Mouse (Mus musculus): Measurements from ENCODE around the gene Mxi1. TPM values are rescaled to one million over a fixed set of nuclear protein-coding genes. Genes with fewer than 3 reads are reported as not detected.
"Not testable (repeated sequence)": the region's sequence is repeated elsewhere in the genome, so short reads cannot be mapped to it uniquely, and the experiment has no call there.

The Mxi1 gene
- polyA plus RNA-seq, 2 experiments from 2014 or later, result 4.7 to 4.9 TPM

DNA sequence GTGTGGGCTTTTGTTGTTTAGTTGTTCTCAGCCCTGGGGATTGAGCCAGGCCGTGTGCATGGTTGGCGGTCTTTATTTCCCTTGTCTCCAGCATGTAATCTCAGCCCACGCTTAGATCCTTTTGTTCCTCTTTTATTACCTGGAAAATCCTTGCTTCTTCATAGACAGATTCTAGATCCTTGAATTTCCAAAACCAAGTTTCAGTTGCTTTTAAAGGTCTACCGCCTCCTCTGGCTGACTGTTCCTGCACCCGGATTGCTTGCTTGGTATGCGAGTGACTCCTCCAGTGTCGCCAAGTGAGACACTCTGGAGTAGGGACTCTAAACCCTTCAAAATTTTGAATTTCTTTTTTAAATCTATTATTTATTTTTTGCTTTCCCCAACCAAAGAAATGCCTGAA is 56.6 kb downstream of the Mxi1 start:
- no peak for ATAC-seq

DNA sequence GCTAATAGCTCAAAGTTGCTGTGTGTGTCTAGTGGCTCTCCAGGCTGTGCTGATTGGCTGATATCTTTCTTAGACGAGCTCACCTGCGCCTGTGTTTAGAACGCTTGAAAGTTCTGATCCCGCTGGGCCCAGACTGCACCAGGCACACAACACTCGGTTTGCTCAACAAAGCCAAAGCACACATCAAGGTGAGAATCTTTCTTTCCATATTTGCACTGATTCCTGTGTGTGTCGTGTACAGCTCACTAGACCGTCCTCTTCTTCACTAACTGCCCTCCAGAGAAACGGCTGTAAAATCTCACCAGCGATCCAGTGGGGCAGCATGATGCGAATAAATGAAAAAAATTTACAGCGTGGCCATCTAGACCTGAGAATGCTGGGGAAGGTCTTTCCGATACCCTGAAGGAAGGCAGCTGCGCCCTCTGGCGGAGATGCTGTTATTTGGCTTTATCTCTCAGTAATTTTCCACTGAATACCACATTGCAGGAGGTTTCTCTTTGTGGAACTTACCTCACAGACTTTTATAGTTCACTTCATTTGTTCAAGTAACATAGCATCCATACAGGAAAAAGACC is 59.2 kb downstream of the Mxi1 start:
- peak; percentile 52 for ATAC-seq

DNA sequence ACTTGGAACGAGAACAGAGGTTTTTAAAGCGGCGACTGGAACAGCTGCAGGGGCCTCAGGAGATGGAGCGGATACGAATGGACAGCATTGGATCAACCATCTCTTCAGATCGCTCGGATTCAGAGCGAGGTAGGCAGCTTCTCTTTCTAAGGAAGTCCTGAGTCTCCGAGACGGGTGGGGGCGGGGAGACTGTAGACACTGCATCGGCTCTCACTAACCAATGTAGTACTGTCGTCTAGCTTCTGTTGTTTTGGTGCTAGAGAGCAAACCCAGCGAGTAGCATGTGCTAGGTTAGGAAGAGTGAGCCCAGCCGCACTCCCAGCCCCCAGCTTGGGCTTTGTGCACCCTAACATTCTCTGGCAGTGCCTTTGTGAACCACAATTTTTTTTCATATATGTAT is 59.9 kb downstream of the Mxi1 start:
- no peak for ATAC-seq

DNA sequence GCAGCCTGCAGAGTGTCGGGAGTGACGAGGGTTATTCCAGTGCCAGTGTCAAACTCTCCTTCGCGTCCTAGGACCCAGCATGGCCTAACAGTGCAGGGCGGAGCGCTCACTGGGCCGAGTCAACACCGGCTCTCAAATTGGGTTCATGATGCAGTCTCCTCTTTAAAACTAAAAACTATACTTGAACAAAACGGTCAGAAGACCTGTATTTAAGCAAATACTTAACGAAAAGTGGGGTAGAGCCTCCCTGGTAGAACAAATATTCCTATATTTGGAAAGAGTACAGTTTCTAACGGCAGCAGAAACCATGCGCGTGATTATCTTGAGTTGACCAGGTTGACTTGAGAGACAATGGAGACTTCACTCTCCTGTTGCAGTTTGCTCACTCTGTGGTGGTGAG is 61.3 kb downstream of the Mxi1 start, which contains the start of gene Gm10197:
Gene Gm10197, minus strand, starts transcription at position 101 of the 400 bp plus-strand sequence.
- ATAC-seq, result no peak

DNA sequence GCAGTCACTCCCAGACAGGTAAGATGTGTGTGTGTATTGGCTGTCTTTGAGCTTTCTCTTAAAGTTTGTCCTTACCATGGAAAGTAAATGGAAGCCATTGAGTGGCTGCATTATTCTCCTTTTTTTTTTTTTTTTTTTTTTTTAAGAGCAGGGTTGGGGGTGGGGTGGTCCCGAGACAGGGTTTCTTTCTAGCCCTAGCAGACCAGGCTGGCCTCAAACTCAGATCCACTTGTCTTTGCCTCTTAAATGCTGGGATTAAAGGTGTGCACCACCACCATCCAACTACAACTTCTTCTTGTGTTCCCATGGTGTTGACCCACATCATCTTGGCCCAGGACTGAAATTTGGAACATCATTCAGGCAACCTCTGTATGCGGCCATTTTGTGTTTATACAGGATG is 63.3 kb downstream of the Mxi1 start:
- ATAC-seq, result no peak

DNA sequence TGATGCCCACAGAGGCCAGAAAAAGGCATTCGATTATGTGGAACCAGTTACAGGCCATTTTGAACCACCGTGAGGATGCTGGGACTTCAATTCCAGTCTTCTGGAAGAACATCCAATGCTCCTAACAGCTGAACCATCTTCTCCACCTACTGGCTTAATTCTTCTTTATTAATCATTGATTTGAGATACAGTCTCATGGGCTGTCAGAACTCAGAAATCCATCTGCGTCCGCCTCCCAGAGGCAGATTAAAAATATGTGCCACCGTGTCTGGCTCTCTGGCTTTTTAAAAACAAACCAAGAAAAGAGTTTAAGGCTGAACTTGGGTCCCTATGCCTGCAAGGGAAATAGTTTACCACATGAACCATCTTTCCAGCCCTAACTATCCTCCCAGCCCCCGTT is 65.0 kb downstream of the Mxi1 start:
- no peak for ATAC-seq

DNA sequence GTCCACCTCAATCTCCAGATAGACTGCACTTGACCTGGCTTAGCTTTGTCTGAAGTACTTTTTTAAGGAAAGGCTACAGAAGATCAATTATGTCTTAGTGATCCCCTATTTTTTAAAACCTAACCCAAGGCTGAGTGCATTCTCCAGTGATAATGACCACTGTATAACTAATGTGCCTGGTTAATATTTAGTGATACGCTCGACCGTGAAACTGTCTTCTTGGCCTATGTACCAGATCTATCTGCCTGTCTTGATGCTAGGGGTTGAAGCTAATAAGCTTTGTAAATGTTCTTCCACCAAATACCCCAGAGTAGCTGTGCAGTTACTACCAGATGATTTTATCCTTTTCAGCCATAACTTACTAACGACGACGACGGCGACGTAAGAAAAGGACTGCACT is 65.5 kb downstream of the Mxi1 start:
- ATAC-seq, result no peak

DNA sequence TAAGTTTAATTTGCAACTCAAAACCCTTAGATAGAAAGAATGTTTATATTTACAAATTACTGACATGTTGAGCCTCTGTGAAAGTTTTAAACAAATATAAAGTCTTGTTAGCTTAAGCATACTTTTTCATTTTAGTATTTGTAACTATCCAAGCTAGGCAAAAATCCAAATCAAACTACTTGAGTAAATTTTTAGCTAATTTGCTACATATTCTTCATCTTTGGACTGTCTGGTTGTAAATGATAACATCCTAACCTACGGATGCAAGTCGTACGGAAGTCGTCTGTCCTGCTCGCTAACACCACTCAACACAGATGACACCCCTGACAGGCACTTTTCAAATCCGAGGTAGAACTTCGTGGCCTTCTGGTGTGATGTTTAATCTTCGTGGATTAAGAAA is 67.3 kb downstream of the Mxi1 start:
- ATAC-seq, result no peak

DNA sequence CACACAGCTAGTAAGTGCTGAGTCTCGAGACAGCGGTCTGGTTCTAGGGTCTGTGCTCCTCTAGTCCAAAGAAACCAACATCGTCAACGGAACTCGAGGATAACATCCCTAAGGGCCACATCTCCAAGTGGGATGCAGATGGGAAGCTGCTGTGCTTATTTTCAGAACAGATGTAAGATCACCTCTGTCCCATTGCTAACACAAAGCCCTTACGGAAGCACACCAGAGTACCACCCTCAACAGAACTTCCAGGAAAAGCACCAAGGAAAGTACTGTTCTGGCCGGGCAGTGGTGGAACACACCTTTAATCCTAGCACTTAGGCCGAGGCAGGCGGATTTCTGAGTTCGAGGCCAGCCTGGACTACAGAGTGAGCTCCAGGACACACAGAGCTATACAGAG is 68.1 kb downstream of the Mxi1 start:
- no peak for ATAC-seq

DNA sequence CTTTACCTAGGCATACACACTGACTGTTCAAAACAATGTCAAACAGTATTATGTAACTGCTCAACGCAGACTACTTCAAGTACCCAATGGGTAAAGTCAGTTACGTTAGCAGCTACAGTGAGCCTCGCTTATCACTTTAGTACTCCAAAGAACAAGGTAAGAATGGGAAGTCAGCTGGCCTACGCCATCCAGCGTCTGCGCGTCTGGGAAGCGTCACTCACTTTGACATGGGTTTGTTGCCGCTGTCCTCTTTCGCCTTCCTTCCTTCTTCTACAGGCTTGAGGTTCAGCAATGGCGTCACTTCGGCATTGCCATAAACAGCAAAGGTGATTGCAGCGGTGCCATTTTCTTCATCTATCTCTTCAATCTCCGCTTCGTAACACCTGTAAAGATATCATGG is 73.0 kb downstream of the Mxi1 start:
- no peak for ATAC-seq

DNA sequence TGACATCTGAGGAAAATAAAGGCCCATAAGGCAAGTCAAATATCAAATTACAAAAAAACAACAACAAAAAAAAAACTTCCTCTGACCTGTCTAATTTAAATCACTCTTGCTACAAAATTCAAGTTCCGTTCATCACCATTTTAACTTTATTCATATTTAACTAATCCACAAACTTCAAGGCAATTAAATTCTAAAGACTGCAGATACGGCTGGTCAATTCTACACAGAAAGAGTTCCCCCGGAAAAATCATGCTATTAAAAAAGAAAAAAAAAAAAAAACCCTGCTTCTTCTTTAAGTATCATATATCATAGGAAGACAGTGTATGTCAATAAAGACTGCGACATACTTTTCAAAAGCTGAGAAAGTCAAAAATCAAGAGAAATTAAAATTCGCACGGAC is 79.1 kb downstream of the Mxi1 start:
- ATAC-seq, result no peak

DNA sequence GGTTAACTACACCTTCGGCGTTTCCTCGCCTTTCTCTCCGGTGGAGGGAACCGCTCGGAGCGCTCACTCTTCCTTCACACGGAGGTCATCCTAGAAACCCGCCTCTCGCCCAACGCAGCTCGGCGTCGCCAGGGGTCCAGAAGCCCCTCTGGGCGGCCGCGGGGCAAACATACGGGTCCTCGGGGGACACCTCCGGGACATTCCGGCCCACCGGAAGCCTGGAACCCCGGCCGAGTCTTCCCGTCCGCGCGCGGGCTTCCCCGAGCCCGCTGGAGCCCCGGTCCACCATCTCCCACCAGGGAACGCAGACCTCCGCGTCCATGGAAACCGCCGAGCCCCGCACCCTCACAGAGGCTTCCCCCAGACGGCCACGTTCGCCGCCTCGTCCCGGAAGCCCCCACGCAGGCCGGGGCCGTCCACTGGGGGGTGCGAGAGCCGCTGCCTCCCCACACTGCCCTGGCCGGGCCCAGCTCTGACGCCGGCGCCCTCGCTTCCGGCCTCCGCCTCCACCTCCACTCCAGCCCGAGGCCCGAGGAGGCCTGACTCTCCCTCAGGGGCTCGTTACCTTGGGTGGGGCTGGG is 79.6 kb downstream of the Mxi1 start:
- peak; percentile 27 for ATAC-seq

DNA sequence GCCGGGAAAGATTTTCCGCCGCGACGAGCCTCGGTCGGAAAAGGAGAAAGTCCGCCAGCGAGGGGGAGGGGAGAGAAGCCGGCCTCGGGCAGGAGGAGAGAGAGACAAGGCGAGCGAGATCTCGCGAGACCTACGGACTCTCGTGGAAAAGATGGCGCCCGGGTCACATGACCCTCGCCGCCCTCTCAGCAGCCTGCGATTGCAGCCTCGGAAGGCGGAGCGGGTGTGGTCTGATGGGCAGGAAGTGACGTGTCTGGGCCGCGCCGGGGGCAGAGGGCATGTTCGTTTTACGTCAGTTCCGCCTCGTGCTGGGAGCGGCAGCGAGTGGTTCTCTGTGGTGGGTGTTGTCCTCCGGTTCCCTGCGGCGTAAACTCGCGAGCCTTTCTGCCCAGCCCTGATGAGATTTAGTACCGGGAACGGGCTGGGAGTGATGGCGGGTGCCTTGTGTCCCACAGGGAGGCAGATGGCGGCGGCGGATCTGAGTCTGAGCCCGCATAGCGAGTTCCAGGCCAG is 80.2 kb downstream of the Mxi1 start, which contains the start of gene Smndc1:
Gene Smndc1, minus strand, starts transcription at position 84 of the 513 bp plus-strand sequence.
- ATAC-seq, result peak; percentile 92

DNA sequence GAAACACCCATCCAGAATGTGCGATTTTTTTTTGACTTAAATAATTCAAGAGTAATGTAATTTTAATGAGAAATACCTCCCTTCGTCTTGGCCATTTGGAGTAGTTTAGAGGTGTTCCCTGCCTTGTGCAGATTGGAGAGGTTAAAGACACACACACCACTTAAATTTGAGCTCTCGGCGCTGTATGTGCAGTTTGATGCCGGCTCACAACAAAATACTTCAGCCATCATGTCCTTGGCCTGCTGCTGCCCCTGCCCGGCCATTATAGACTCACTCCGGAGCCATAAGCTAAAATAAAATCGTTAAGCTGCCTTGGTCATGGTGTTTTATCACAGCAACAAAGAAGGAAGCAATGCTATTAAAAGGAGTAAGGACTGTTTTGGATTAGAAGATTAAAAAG is 81.1 kb downstream of the Mxi1 start:
- no peak for ATAC-seq

DNA sequence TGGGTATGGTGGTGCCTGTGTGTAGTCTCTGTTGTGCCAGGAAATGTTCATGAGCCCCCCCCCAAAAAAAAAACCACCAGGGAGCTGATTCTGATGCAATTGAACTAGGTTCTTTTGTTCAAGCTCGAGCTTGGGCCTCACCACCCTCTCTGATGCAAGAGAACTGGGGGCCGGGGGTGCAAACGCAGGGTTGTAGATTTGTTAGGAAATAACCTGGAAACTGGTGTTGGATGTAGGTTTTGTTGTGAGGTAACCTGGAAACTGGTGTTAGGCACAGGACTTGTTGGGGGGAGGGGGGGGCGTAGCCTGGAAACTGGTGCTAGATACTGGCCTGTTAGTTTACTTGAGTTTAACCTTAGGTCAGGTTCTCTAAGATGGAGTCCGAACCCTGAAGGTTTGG is 81.5 kb downstream of the Mxi1 start:
- ATAC-seq, result no peak

DNA sequence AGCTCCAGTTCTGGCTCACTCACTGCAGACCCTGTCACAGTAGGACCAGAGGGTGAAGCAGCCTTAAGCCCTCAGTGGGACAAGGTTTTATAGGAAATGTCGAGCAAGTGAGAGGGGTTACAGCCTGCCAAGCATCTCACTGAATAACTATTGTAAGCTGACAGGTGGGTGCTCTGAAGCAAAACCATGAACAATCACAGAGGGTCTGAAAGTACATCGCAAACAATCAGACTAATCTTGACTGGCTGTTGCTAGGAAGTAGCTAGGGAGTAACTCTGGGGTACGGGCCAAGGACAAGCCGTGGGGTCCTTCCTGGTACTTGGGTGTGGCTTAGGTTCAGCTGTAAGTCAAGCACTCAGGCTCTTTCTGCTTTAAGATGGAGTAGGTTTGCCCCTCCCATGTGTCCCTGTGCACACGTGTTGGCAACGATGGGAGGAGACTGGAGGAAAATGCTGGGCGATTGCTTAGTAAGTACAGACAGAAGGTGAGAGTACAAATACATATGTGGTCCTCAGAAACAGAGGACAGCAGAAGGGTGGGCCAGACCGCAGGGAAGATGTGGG is 82.5 kb downstream of the Mxi1 start:
- ATAC-seq, result no peak

DNA sequence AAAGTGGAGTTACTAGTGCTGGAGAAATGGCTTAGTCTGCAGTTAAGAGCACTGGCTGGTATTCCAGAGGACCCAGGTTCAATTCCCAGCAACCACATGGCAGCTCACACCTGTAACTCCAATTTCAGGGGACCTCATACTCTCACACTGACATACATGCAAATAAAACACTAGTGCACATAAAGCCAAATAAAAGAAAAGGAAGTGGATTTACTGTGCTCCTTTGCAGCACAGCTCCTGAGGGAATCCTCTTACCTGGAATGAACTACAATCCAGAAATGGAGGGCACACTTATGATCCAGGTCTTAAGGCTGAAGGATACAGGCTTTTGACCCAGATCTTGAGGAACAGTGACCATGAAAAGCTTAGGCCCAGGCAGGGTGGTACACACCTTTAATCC is 83.3 kb downstream of the Mxi1 start:
- ATAC-seq, result no peak

DNA sequence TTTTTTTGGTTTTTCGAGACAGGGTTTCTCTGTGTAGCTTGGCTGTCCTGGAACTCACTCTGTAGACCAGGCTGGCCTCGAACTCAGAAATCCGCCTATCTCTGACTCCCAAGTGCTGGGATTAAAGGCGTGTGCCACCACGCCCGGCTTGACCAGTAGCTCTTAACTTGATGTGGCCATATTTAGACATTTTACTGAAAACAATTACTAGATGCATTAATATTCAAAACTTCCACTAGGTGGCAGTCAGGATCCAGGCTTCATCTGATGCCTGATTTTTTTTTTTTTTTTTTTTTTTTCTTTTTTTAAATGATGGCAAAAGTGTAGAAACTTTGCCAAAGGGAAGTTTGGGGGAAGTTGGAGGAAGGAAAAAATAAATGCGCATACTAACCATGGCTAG is 84.2 kb downstream of the Mxi1 start:
- no peak for ATAC-seq

DNA sequence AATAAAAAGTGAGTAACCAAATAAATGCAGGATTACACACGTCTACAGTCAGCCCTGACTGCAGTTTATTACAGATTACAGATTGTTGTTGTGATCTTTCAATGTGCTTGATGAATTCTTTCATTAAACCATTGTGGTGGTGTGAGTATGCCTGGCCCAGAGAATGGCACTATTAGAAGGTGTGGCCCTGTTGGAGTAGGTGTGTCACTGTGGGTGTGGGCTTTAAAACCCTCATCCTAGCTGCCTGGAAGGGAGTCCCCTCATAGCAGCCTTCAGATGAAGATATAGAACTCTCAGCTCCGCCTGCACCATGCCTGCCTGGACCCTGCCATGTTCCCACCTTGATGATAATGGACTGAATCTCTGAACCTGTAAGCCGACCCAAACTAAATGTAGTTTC is 84.6 kb downstream of the Mxi1 start:
- ATAC-seq, result not testable (repeated sequence)

DNA sequence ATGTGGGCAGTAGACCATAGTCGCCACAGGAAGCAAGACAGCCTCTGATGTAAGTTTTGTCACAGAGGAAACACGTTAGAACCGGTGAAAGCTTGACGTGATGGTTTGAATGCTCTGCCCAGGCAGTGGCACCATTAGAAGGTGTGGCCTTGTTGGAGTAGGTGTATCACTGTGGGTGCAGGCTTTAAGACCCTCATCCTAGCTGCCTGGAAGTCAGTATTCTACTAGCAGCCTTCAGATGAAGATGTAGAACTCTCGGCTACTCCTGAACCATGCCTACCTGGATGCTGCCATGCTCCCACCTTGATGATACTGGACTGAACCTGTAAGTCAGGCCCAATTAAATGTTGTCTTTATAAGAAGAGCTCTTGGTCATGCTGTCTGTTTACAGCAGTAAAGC is 85.5 kb downstream of the Mxi1 start:
- ATAC-seq, result not testable (repeated sequence)

DNA sequence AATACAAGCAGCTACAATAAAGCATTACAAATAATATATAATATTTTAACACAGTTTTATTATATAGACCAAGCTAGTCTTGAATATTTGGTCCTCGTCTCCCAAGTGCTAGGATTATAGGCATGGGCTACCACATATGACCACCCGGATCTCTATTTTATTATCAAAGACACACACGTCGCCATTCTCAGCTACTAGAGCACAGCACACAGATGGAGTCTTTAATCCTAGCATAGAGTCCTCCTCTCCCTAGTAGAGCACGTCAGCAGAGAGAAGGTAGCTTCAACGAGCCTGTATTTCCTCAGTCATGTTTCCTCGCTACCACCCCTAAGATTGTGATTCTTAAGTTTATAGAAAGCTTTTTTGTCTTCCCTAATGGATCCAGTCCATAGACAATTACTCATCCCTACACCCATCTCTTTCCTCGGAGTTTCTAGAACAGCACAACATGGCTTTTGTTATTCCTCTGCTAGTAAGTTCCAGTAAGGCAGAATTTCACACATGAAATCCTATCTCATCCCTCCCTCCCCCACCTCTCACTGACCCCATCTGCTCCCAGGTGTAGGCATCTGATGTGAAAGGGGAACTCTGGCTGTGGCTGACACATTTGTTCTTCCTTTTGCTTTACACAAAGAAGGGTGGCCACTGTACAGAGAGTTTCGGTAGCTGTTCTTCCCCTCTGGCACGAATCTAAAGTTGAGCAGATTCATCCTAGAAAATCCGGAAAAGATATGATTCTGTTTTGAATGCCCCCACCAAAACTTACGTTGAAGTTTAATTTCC is 87.3 kb downstream of the Mxi1 start:
- ATAC-seq, result no peak

DNA sequence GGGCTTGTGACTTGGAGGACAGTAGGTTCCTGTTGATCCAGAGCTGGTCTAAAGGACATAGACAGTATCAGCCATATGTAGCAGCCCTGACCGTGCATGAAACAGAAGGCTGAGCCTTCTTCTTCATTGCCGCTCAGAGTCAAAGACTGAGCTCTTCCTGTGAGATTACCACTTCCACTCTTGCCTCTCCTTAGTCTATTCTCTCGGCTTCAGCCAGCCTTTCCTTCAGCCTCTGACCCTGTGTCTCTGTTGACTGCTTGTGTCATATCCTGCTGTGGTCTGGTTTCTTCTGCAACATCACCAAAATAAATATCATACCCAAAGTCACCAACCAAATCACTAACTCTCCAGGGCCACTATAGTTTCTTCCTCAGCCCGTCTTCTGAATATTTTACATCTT is 88.9 kb downstream of the Mxi1 start:
- ATAC-seq, result peak; percentile 67

DNA sequence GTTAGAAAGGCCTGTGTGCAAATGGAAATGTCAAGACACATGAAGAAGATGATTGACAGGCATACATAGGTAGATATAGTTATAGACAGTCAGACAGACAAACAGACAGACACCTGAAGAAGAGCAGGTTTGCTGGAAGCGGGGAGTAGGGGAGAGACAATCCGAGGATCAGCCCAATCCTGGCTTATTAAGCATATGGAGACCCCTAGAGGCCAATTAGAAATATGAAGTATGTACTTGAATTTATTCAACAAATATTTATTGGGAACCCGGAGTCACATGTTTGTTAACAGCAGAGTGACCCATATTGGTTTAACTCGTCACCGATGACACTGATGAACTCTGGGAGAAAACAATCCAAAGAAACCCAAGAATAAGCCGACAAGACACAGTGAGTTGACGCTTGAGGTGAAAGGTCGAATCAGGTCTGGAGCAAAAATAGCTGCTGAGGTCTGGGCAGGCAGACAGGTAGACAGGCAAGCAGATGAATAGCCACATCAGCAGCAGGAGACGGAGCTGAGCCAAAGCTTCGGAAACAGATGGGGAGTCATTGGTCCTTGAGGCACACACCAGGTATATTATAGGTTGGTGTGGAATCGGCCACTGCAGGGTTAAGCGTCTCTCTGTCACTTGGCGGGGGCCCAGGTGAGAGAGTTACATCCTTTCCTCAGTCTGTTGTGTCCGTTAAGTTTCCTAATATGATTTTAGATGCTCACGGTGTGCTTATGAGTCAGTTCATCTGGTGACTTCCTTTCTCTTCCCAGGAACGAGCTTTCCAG is 90.2 kb downstream of the Mxi1 start:
- ATAC-seq, result no peak
